Mouse (Mus musculus) MEL (cell line): ENCODE measurements around the gene E130308A19Rik.

Experiments used
- GATA1 ChIP-seq: IDR thresholded peaks from 2 replicates; pipeline ENCODE4 v1.6.1; 2011; ENCODE audit warnings: low read depth, low read length, improper control_type of control experiment
- POLR2A ChIP-seq, 2 experiments: IDR thresholded peaks; 2 replicates each; pipeline ENCODE4 v1.6.1; 2011 to 2012; ENCODE audit warnings: low read length in 2 of 2, mild to moderate bottlenecking in 2 of 2, control low read depth in 1 of 2, improper control_type of control experiment in 1 of 2, low read depth in 1 of 2, moderate library complexity in 1 of 2; ENCODE audit not compliant: control insufficient read depth in 1 of 2, insufficient read depth in 1 of 2, poor library complexity in 1 of 2
- USF1 ChIP-seq: IDR thresholded peaks from 2 replicates; pipeline ENCODE4 v1.6.1; 2014; ENCODE audit warnings: low read depth, mild to moderate bottlenecking, inconsistent platforms, low read length, improper control_type of control experiment, moderate library complexity
- ZC3H11A ChIP-seq: IDR thresholded peaks from 2 replicates; pipeline ENCODE4 v1.6.1; 2012; ENCODE audit warnings: low read depth, mild to moderate bottlenecking, inconsistent platforms, low read length, improper control_type of control experiment

DNA sequence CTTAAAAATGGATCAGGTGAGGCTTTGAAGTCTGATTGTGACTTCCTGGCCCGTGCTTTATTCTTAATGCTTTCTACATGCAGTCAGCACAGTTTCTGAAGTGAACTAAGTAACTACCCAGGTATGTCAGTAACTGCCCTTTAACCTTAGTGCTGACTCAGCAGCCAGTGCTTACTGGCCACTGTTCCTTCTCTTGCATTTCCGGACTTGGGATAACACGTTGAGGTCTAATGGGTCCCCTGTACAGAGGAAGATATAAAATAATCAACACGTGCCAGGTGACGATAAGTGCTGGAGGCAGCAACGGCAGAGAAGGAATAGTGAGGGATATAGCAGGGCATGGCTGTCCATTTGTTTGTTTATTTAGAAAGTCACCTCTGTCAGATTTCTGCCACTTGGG lies 88.5 kb downstream of the E130308A19Rik start:
- TF ChIP-seq POLR2A (IDR thresholded peaks at IDR 0.05; ENCODE audit: control insufficient read depth in 1 of 2, insufficient read depth in 1 of 2, low read depth in 1 of 2, low read length in 2 of 2, poor library complexity in 1 of 2) (no peak), GATA1 (no peak), ZC3H11A (no peak), USF1 (no peak)
